ENCODE assay signal across 8 mouse cellular contexts in the genomic region with DNA sequence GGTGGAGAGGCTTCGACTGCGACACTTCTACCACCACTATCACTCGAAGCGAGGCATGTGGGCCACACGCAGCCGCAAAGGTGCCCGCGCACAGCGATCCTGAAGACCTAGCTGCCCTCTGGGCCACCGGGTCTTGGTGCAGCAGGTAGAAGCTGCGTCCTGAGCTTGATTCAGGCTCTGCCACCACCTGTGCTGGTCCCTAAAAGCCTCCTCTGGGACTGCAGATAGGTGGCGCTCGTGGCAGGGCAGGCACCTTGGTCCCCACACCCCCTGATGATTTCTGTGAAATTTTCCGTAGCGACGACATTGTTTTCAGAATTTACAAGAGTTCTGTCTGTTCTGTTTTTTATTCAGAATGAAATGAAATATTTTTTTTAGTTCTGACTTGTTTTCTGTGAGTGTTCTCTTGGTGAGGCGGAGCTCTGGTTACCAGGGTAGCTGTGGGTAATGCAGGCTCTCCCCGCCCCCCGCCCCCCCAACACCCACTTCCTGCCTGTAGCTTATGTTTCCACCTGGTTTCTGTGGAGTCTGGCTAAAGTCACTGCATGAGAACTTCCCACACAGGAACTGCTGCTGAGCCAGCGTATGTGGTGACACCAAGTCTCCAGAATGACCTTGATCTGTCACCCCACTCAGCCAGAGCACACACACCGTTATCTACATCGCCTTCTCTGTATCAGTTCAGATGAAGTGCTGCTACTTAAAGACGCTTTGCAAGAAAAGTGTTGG. TPM values are rescaled to one million over a fixed set of nuclear protein-coding genes. Genes with fewer than 3 reads are reported as not detected.
DNase-seq lines count a peak whose midpoint lies in the region; ATAC-seq and TF ChIP-seq lines count a peak whose summit lies in the region.

No protein-coding gene starts in this region.

- DNase-seq in hindbrain, postnatal 0 days (ENCODE audit: low spot score), result no peak
- peak; percentile 58 for DNase-seq in CH12.LX (ENCODE audit: extremely low read depth)
- peak; percentile 65 for DNase-seq in liver, postnatal 0 days
- DNase-seq in thymus, postnatal 0 days (ENCODE audit: low spot score), result peak; percentile 89
- no peak for DNase-seq in frontal cortex, postnatal 10 days (ENCODE audit: low spot score in 2 of 2)
- no peak for DNase-seq in cerebellum, adult 11-12 months

- TF ChIP-seq CTCF in hindbrain, postnatal 0 days (IDR thresholded peaks at IDR 0.05; ENCODE audit: low read depth), result peak; percentile 69
- TF ChIP-seq CTCF in CH12.LX (conservative IDR thresholded peaks at IDR 0.05 in 1 of 2, IDR thresholded peaks at IDR 0.05 in 1 of 2; ENCODE audit: low read depth in 2 of 2, low read length in 2 of 2), result peak; percentile 57 to 73; a peak in 3 of 4 replicates
- peak; percentile 76 for TF ChIP-seq CTCF in liver, postnatal 0 days (IDR thresholded peaks at IDR 0.05; ENCODE audit: low read depth)

- peak; percentile 42 for TF ChIP-seq RAD21 in CH12.LX (IDR thresholded peaks at IDR 0.05; ENCODE audit: low read depth, low read length)

- H3K9ac ChIP-seq in hindbrain, postnatal 0 days (replicated peaks; ENCODE audit: low read length), result no peak overlapping the region
- H3K9ac ChIP-seq in hindbrain, embryonic 12.5 days, result no peak overlapping the region
- no peak overlapping the region for H3K9ac ChIP-seq in CH12.LX (ENCODE audit: insufficient read depth, low read depth)
- no peak overlapping the region for H3K9ac ChIP-seq in embryonic facial prominence, embryonic 15.5 days
- H3K9ac ChIP-seq in liver, postnatal 0 days (replicated peaks), result no peak overlapping the region

- no peak for ATAC-seq in hindbrain, postnatal 0 days
- no peak for ATAC-seq in hindbrain, embryonic 12.5 days (ENCODE audit: low FRiP score)
- no peak for ATAC-seq in embryonic facial prominence, embryonic 15.5 days (ENCODE audit: insufficient number of reproducible peaks, low FRiP score, low TSS enrichment, low read depth)
- ATAC-seq in liver, postnatal 0 days, result no peak

- H3K4me1 ChIP-seq in hindbrain, postnatal 0 days (ENCODE audit: insufficient read depth, low read length), result peaks cover 11% of the 10 kb centered on the region
- peaks cover 21% of the 10 kb centered on the region for H3K4me1 ChIP-seq in hindbrain, embryonic 12.5 days
- peaks cover 7 to 10% of the 10 kb centered on the region in 2 experiments for H3K4me1 ChIP-seq in CH12.LX (ENCODE audit: control insufficient read depth in 1 of 2, insufficient read depth in 2 of 2)
- peaks cover 18% of the 10 kb centered on the region for H3K4me1 ChIP-seq in embryonic facial prominence, embryonic 15.5 days
- peaks cover 4% of the 10 kb centered on the region; the same call in 1 of the 2 replicates for H3K4me1 ChIP-seq in liver, postnatal 0 days (ENCODE audit: insufficient read depth)

- in situ Hi-C loops in CH12.LX (cut with MboI; ENCODE audit: low pct_ligation_motif_present, low pct_unique_long_range_greater_than_20kb, low sequenced_read_pairs), result no loop called here

- no peaks in the 10 kb centered on the region for H3K27me3 ChIP-seq in hindbrain, postnatal 0 days (ENCODE audit: insufficient read depth, low read length)
- H3K27me3 ChIP-seq in hindbrain, embryonic 12.5 days, result peaks cover 21% of the 10 kb centered on the region
- H3K27me3 ChIP-seq in CH12.LX (replicated peaks), result peaks cover 40% of the 10 kb centered on the region
- peaks cover 20% of the 10 kb centered on the region for H3K27me3 ChIP-seq in embryonic facial prominence, embryonic 15.5 days
- peaks cover 24% of the 10 kb centered on the region for H3K27me3 ChIP-seq in liver, postnatal 0 days (ENCODE audit: insufficient read depth, low read length)

- no peak for TF ChIP-seq POLR2A in CH12.LX (IDR thresholded peaks at IDR 0.05; ENCODE audit: low read depth, low read length)

- no peak overlapping the region for H3K4me2 ChIP-seq in hindbrain, postnatal 0 days (ENCODE audit: low read depth, low read length)
- H3K4me2 ChIP-seq in hindbrain, embryonic 12.5 days (replicated peaks), result no peak overlapping the region
- no peak overlapping the region; the same call in 1 of the 2 replicates for H3K4me2 ChIP-seq in CH12.LX (ENCODE audit: insufficient read depth, low read depth, poor library complexity, severe bottlenecking)
- H3K4me2 ChIP-seq in embryonic facial prominence, embryonic 15.5 days (replicated peaks), result peak overlapping the region; percentile 21; the same call in 1 of the 2 replicates
- no peak overlapping the region for H3K4me2 ChIP-seq in liver, postnatal 0 days (ENCODE audit: low read depth, low read length)

- WGBS in hindbrain, postnatal 0 days, result 36% methylated on average over 23 of the region's 23 CpGs
- WGBS in hindbrain, embryonic 12.5 days, result 37% methylated on average over 23 of the region's 23 CpGs
- WGBS in embryonic facial prominence, embryonic 15.5 days, result 27% methylated on average over 23 of the region's 23 CpGs
- 19% methylated on average over 22 of the region's 23 CpGs for WGBS in liver, postnatal 0 days (ENCODE audit: insufficient replicate concordance)

- peaks cover 11% of the 10 kb centered on the region; the same call in 1 of the 2 replicates for H3K36me3 ChIP-seq in hindbrain, postnatal 0 days (ENCODE audit: insufficient read depth, low read length)
- peaks cover 18% of the 10 kb centered on the region for H3K36me3 ChIP-seq in hindbrain, embryonic 12.5 days
- H3K36me3 ChIP-seq in CH12.LX (replicated peaks in 1 of 2; ENCODE audit: control insufficient read depth in 1 of 2, insufficient read depth in 1 of 2, low read length in 1 of 2), result peaks cover 0 to 3% of the 10 kb centered on the region in 2 experiments
- 0 out of 2 replicates have a peak, but pooled peaks cover 6% of the 10 kb centered on the region for H3K36me3 ChIP-seq in embryonic facial prominence, embryonic 15.5 days
- no peaks in the 10 kb centered on the region for H3K36me3 ChIP-seq in liver, postnatal 0 days (replicated peaks; ENCODE audit: insufficient read depth, low read length)

- H3K9me3 ChIP-seq in hindbrain, postnatal 0 days (ENCODE audit: low read length), result no peaks in the 10 kb centered on the region
- no peaks in the 10 kb centered on the region for H3K9me3 ChIP-seq in hindbrain, embryonic 12.5 days (replicated peaks)
- H3K9me3 ChIP-seq in CH12.LX (replicated peaks; ENCODE audit: low read length), result no peaks in the 10 kb centered on the region
- no peaks in the 10 kb centered on the region for H3K9me3 ChIP-seq in embryonic facial prominence, embryonic 15.5 days (replicated peaks)
- no peaks in the 10 kb centered on the region for H3K9me3 ChIP-seq in liver, postnatal 0 days (ENCODE audit: low read length)

- no peaks in the 10 kb centered on the region for H3K79me2 ChIP-seq in CH12.LX (replicated peaks; ENCODE audit: control insufficient read depth, extremely low read depth, insufficient read depth, poor library complexity, severe bottlenecking)

- H3K4me3 ChIP-seq in hindbrain, postnatal 0 days (ENCODE audit: low read length), result no peak overlapping the region
- H3K4me3 ChIP-seq in hindbrain, embryonic 12.5 days, result no peak overlapping the region
- no peak overlapping the region for H3K4me3 ChIP-seq in CH12.LX (replicated peaks in 1 of 3; ENCODE audit: low read depth in 2 of 3, low read length in 2 of 3, poor library complexity in 1 of 3)
- no peak overlapping the region for H3K4me3 ChIP-seq in embryonic facial prominence, embryonic 15.5 days (replicated peaks)
- H3K4me3 ChIP-seq in liver, postnatal 0 days (ENCODE audit: low read depth, low read length), result no peak overlapping the region

- H3K27ac ChIP-seq in hindbrain, postnatal 0 days, result no peak overlapping the region
- H3K27ac ChIP-seq in hindbrain, embryonic 12.5 days, result no peak overlapping the region
- no peak overlapping the region for H3K27ac ChIP-seq in CH12.LX (ENCODE audit: insufficient read depth, low read depth)
- H3K27ac ChIP-seq in embryonic facial prominence, embryonic 15.5 days (replicated peaks), result no peak overlapping the region
- H3K27ac ChIP-seq in liver, postnatal 0 days (ENCODE audit: low read depth), result no peak overlapping the region

- dilution Hi-C loops in CH12.LX (cut with MboI; ENCODE audit: extremely low pct_ligation_motif_present, extremely low pct_unique_long_range_greater_than_20kb, low sequenced_read_pairs), result no loop called here

- TF ChIP-seq EP300 in CH12.LX (IDR thresholded peaks at IDR 0.05; ENCODE audit: low read length), result no peak
- TF ChIP-seq EP300 in liver, postnatal 0 days (IDR thresholded peaks at IDR 0.05; ENCODE audit: low read depth), result no peak

RNA-seq across cellular contexts. Expression of a gene that starts 5.8 kb away (rescaled TPM):
- 0.58 TPM in 1 of 2 replicates, not detected in the other for total RNA-seq in hindbrain, postnatal 0 days (2014; rRNA removed)
- 0.29 TPM in 1 of 2 replicates, not detected in the other for polyA plus RNA-seq in hindbrain, postnatal 0 days (2015; fragmentation: Nextera tagmentation; extraction: Ambion mirVana)
- polyA plus RNA-seq in hindbrain, embryonic 12.5 days (2016; fragmentation: Nextera tagmentation; extraction: Ambion mirVana), result 3.1 and 4.5 TPM in 2 replicates
- total RNA-seq in CH12.LX (2012; rRNA removed) (52.8 and 63.1 TPM in 2 replicates), CH12.LX (2014; rRNA removed) (23.9 and 25.3 TPM in 2 replicates)
- 37.8 and 38.0 TPM in 2 replicates for polyA plus RNA-seq in CH12.LX (2012; ENCODE audit: insufficient read length, low read depth)
- polyA plus RNA-seq in embryonic facial prominence, embryonic 15.5 days (2015; fragmentation: Nextera tagmentation; extraction: Ambion mirVana), result 115 and 118 TPM in 2 replicates
- polyA plus RNA-seq in liver, postnatal 0 days (2015; fragmentation: Nextera tagmentation; extraction: Ambion mirVana), result 1.4 and 1.5 TPM in 2 replicates
- polyA plus RNA-seq in thymus, postnatal 0 days (2015; fragmentation: Nextera tagmentation; extraction: Ambion mirVana), result 45.1 and 47.8 TPM in 2 replicates

RNA-seq across cellular contexts. Expression of a gene that starts 11.3 kb away (rescaled TPM):
- 115 and 124 TPM in 2 replicates for total RNA-seq in hindbrain, postnatal 0 days (2014; rRNA removed)
- polyA plus RNA-seq in hindbrain, postnatal 0 days (2015; fragmentation: Nextera tagmentation; extraction: Ambion mirVana), result 41.8 and 46.2 TPM in 2 replicates
- 46.1 and 46.5 TPM in 2 replicates for polyA plus RNA-seq in hindbrain, embryonic 12.5 days (2016; fragmentation: Nextera tagmentation; extraction: Ambion mirVana)
- total RNA-seq in CH12.LX (2012; rRNA removed), result 11.2 and 13.1 TPM in 2 replicates
- total RNA-seq in CH12.LX (2014; rRNA removed), result 0.70 and 0.91 TPM in 2 replicates
- 2.9 TPM in 2 replicates for polyA plus RNA-seq in CH12.LX (2012; ENCODE audit: insufficient read length, low read depth)
- polyA plus RNA-seq in embryonic facial prominence, embryonic 15.5 days (2015; fragmentation: Nextera tagmentation; extraction: Ambion mirVana), result 12.0 and 15.1 TPM in 2 replicates
- 0.15 and 0.34 TPM in 2 replicates for polyA plus RNA-seq in liver, postnatal 0 days (2015; fragmentation: Nextera tagmentation; extraction: Ambion mirVana)
- 2.0 and 2.5 TPM in 2 replicates for polyA plus RNA-seq in thymus, postnatal 0 days (2015; fragmentation: Nextera tagmentation; extraction: Ambion mirVana)

RNA-seq across cellular contexts. Expression of a gene that starts 28.2 kb away (rescaled TPM):
- 1.2 and 19.5 TPM in 2 replicates for total RNA-seq in hindbrain, postnatal 0 days (2014; rRNA removed)
- 2.4 and 2.6 TPM in 2 replicates for polyA plus RNA-seq in hindbrain, postnatal 0 days (2015; fragmentation: Nextera tagmentation; extraction: Ambion mirVana)
- 1.7 and 2.6 TPM in 2 replicates for polyA plus RNA-seq in hindbrain, embryonic 12.5 days (2016; fragmentation: Nextera tagmentation; extraction: Ambion mirVana)
- total RNA-seq in CH12.LX (2012; rRNA removed), result 12.9 and 19.2 TPM in 2 replicates
- 13.2 and 15.6 TPM in 2 replicates for total RNA-seq in CH12.LX (2014; rRNA removed)
- 15.2 and 16.1 TPM in 2 replicates for polyA plus RNA-seq in CH12.LX (2012; ENCODE audit: insufficient read length, low read depth)
- polyA plus RNA-seq in embryonic facial prominence, embryonic 15.5 days (2015; fragmentation: Nextera tagmentation; extraction: Ambion mirVana), result 6.1 and 6.8 TPM in 2 replicates
- polyA plus RNA-seq in liver, postnatal 0 days (2015; fragmentation: Nextera tagmentation; extraction: Ambion mirVana), result 18.0 and 20.1 TPM in 2 replicates
- polyA plus RNA-seq in thymus, postnatal 0 days (2015; fragmentation: Nextera tagmentation; extraction: Ambion mirVana), result 45.9 and 51.9 TPM in 2 replicates

RNA-seq across cellular contexts. Expression of a gene that starts 43.2 kb away (rescaled TPM):
- not detected in 2 replicates for total RNA-seq in hindbrain, postnatal 0 days (2014; rRNA removed)
- not detected in 2 replicates for polyA plus RNA-seq in hindbrain, postnatal 0 days (2015; fragmentation: Nextera tagmentation; extraction: Ambion mirVana)
- not detected in 2 replicates for polyA plus RNA-seq in hindbrain, embryonic 12.5 days (2016; fragmentation: Nextera tagmentation; extraction: Ambion mirVana)
- total RNA-seq in CH12.LX (2012; rRNA removed), result not detected in 2 replicates
- total RNA-seq in CH12.LX (2014; rRNA removed), result not detected in 2 replicates
- not detected in 2 replicates for polyA plus RNA-seq in CH12.LX (2012; ENCODE audit: insufficient read length, low read depth)
- not detected in 2 replicates for polyA plus RNA-seq in embryonic facial prominence, embryonic 15.5 days (2015; fragmentation: Nextera tagmentation; extraction: Ambion mirVana)
- not detected in 2 replicates for polyA plus RNA-seq in liver, postnatal 0 days (2015; fragmentation: Nextera tagmentation; extraction: Ambion mirVana)
- polyA plus RNA-seq in thymus, postnatal 0 days (2015; fragmentation: Nextera tagmentation; extraction: Ambion mirVana), result not detected in 2 replicates

RNA-seq across cellular contexts. Expression of a gene that starts 45.4 kb away (rescaled TPM):
- 0.25 and 2.1 TPM in 2 replicates for total RNA-seq in hindbrain, postnatal 0 days (2014; rRNA removed)
- 0.45 and 0.66 TPM in 2 replicates for polyA plus RNA-seq in hindbrain, postnatal 0 days (2015; fragmentation: Nextera tagmentation; extraction: Ambion mirVana)
- 0.59 and 0.81 TPM in 2 replicates for polyA plus RNA-seq in hindbrain, embryonic 12.5 days (2016; fragmentation: Nextera tagmentation; extraction: Ambion mirVana)
- total RNA-seq in CH12.LX (2012; rRNA removed) (0.04 TPM in 2 replicates), CH12.LX (2014; rRNA removed) (not detected in 2 replicates)
- polyA plus RNA-seq in CH12.LX (2012; ENCODE audit: insufficient read length, low read depth), result not detected in 2 replicates
- polyA plus RNA-seq in embryonic facial prominence, embryonic 15.5 days (2015; fragmentation: Nextera tagmentation; extraction: Ambion mirVana), result 18.2 and 20.7 TPM in 2 replicates
- polyA plus RNA-seq in liver, postnatal 0 days (2015; fragmentation: Nextera tagmentation; extraction: Ambion mirVana), result 1.4 and 1.8 TPM in 2 replicates
- 0.18 and 0.33 TPM in 2 replicates for polyA plus RNA-seq in thymus, postnatal 0 days (2015; fragmentation: Nextera tagmentation; extraction: Ambion mirVana)

Comparison
In these comparisons a context has a peak if more than half of its experiments do, and no peak if none do; other contexts are left out.
1. DNase-seq: peak in CH12.LX (single experiment), liver, postnatal 0 days (single experiment) and thymus, postnatal 0 days (single experiment); none in hindbrain, postnatal 0 days (single experiment), frontal cortex, postnatal 10 days (0 of 2) and cerebellum, adult 11-12 months (single experiment).
2. Peak in every context shown above with its lines, with median percentiles within 50 percentile points of each other: CTCF ChIP-seq.